Mouse (Mus musculus) neural tube, embryonic 12.5 days (tissue): ENCODE data around the gene Dusp14. TPM values are rescaled to one million over a fixed set of nuclear protein-coding genes. Genes with fewer than 3 reads are reported as not detected.
A peak's percentile ranks its signal among the peaks of the same experiment; 100 is the strongest.

ENCODE experiments used
- ATAC-seq: fragments of 200-750 bp; cut with Nextera tagmentation; 2 replicates; pipeline ENCODE4 v1.8.0; 2017; ENCODE audit warnings: low read depth, mild to moderate bottlenecking, moderate TSS enrichment, moderate library complexity; ENCODE audit not compliant: low FRiP score
- H3K27ac ChIP-seq: fragments of 300-500 bp; sonication (generic); 2 replicates; pipeline ENCODE4 v1.5.1; 2016
- H3K27me3 ChIP-seq: fragments of 300-500 bp; sonication (generic); replicated peaks from 2 replicates; pipeline ENCODE4 v1.6.1; 2016; ENCODE audit warnings: mild to moderate bottlenecking
- H3K36me3 ChIP-seq: fragments of 300-500 bp; sonication (generic); 2 replicates; pipeline ENCODE4 v1.6.1; 2016; ENCODE audit warnings: mild to moderate bottlenecking
- H3K4me1 ChIP-seq: fragments of 300-500 bp; sonication (generic); 2 replicates; pipeline ENCODE4 v1.6.1; 2016
- H3K4me2 ChIP-seq: fragments of 300-500 bp; sonication (generic); replicated peaks from 2 replicates; pipeline ENCODE4 v1.6.1; 2016; ENCODE audit warnings: mild to moderate bottlenecking
- H3K4me3 ChIP-seq: fragments of 300-500 bp; sonication (generic); 2 replicates; pipeline ENCODE4 v1.5.1; 2016
- H3K9ac ChIP-seq: fragments of 300-500 bp; sonication (generic); 2 replicates; pipeline ENCODE4 v1.6.1; 2016; ENCODE audit warnings: mild to moderate bottlenecking
- H3K9me3 ChIP-seq: fragments of 300-500 bp; sonication (generic); 2 replicates; pipeline ENCODE4 v1.6.1; 2016; ENCODE audit warnings: mild to moderate bottlenecking
- WGBS: fragments of 180-500 bp; shearing (Covaris S2); methylation state at CpG from one replicate; pipeline ENCODE4 v1.1.7; 2016; 5-methylcytosine and 5-hydroxymethylcytosine counted together
- polyA plus RNA-seq: library from polyadenylated mRNA; unstranded; fragments of >200 nt; fragmentation: Nextera tagmentation; extraction: Ambion mirVana; gene quantifications from 2 replicates; pipeline ENCODE4 v1.2.1, GENCODE M21; 2016

Gene Dusp14
- polyA plus RNA-seq, 1 experiment from 2014 or later: 12.4 TPM

GRCm38 (mm10) chr11:84063631-84064209 is 5.3 kb downstream of the Dusp14 start:
- Histone ChIP-seq H3K27ac (no peak overlapping the region), H3K36me3 (no peaks in the 10 kb centered on the region), H3K4me1 (peaks cover 20% of the 10 kb centered on the region), H3K9me3 (no peaks in the 10 kb centered on the region), H3K27me3 (peaks cover 10% of the 10 kb centered on the region; the same call in 1 of the 2 replicates), H3K4me2 (no peak overlapping the region), H3K9ac (no peak overlapping the region), H3K4me3 (no peak overlapping the region)
- WGBS: 91% methylated on average over 3 of the region's 3 CpGs
- no peak for ATAC-seq

GRCm38 (mm10) chr11:84062805-84063204 is 6.3 kb downstream of the Dusp14 start:
- WGBS: 59% methylated on average over 2 of the region's 2 CpGs
- Histone ChIP-seq H3K4me3 (no peak overlapping the region), H3K4me2 (no peak overlapping the region), H3K4me1 (peaks cover 17% of the 10 kb centered on the region), H3K9ac (no peak overlapping the region), H3K27ac (no peak overlapping the region), H3K27me3 (peaks cover 10% of the 10 kb centered on the region; the same call in 1 of the 2 replicates), H3K9me3 (no peaks in the 10 kb centered on the region), H3K36me3 (no peaks in the 10 kb centered on the region)
- ATAC-seq: no peak

- H3K9ac ChIP-seq: no peak overlapping the region
- H3K36me3 ChIP-seq: no peaks in the 10 kb centered on the region
- no peak overlapping the region for H3K4me3 ChIP-seq
- H3K4me2 ChIP-seq: no peak overlapping the region
- H3K9me3 ChIP-seq: no peaks in the 10 kb centered on the region
- 95% methylated on average over 2 of the region's 2 CpGs for WGBS
- H3K27ac ChIP-seq: no peak overlapping the region
- no peak for ATAC-seq
- H3K4me1 ChIP-seq: peaks cover 8% of the 10 kb centered on the region
- peaks cover 2% of the 10 kb centered on the region; the same call in 1 of the 2 replicates for H3K27me3 ChIP-seq
These were observed 7.2 kb downstream of the Dusp14 start for GRCm38 (mm10) chr11:84061881-84062280.

GRCm38 (mm10) chr11:84060635-84061034 is 8.4 kb downstream of the Dusp14 start:
- H3K4me1 ChIP-seq: no peaks in the 10 kb centered on the region
- H3K9ac ChIP-seq: no peak overlapping the region
- no peak for ATAC-seq
- no peak overlapping the region for H3K4me3 ChIP-seq
- no peak overlapping the region for H3K4me2 ChIP-seq
- no peak overlapping the region for H3K27ac ChIP-seq
- no peaks in the 10 kb centered on the region for H3K27me3 ChIP-seq
- WGBS: 66% methylated on average over 6 of the region's 6 CpGs
- H3K9me3 ChIP-seq: 0 out of 2 replicates have a peak, but pooled peaks cover 3% of the 10 kb centered on the region
- no peaks in the 10 kb centered on the region for H3K36me3 ChIP-seq

- no peak for ATAC-seq
- Histone ChIP-seq H3K36me3 (no peaks in the 10 kb centered on the region), H3K4me3 (no peak overlapping the region), H3K9me3 (0 out of 2 replicates have a peak, but pooled peaks cover 7% of the 10 kb centered on the region), H3K4me1 (no peaks in the 10 kb centered on the region), H3K27ac (no peak overlapping the region), H3K27me3 (no peaks in the 10 kb centered on the region), H3K9ac (no peak overlapping the region), H3K4me2 (no peak overlapping the region)
- WGBS: 96% methylated on average over 2 of the region's 2 CpGs
These were observed 9.3 kb downstream of the Dusp14 start for GRCm38 (mm10) chr11:84059784-84060183.

GRCm38 (mm10) chr11:84057418-84057817 is 11.6 kb downstream of the Dusp14 start:
- H3K36me3 ChIP-seq: no peaks in the 10 kb centered on the region
- H3K27me3 ChIP-seq: no peaks in the 10 kb centered on the region
- H3K4me2 ChIP-seq: no peak overlapping the region
- H3K9me3 ChIP-seq: 0 out of 2 replicates have a peak, but pooled peaks cover 7% of the 10 kb centered on the region
- 92% methylated on average over 2 of the region's 2 CpGs for WGBS
- ATAC-seq: no peak
- H3K9ac ChIP-seq: no peak overlapping the region
- no peak overlapping the region for H3K27ac ChIP-seq
- H3K4me3 ChIP-seq: no peak overlapping the region
- peaks cover 9% of the 10 kb centered on the region; the same call in 1 of the 2 replicates for H3K4me1 ChIP-seq

- Histone ChIP-seq H3K27me3 (no peaks in the 10 kb centered on the region), H3K27ac (peak overlapping the region; percentile 16; the same call in 1 of the 2 replicates), H3K4me1 (peaks cover 9% of the 10 kb centered on the region; the same call in 1 of the 2 replicates), H3K9ac (no peak overlapping the region), H3K9me3 (0 out of 2 replicates have a peak, but pooled peaks cover 7% of the 10 kb centered on the region), H3K4me2 (no peak overlapping the region), H3K36me3 (no peaks in the 10 kb centered on the region), H3K4me3 (no peak overlapping the region)
- WGBS: 65% methylated on average over 10 of the region's 10 CpGs
- ATAC-seq: no peak
These were observed 15.4 kb downstream of the Dusp14 start for GRCm38 (mm10) chr11:84053524-84054163.

GRCm38 (mm10) chr11:84053055-84053454 is 16.0 kb downstream of the Dusp14 start:
- H3K4me1 ChIP-seq: peaks cover 13% of the 10 kb centered on the region; the same call in 1 of the 2 replicates
- no peaks in the 10 kb centered on the region for H3K27me3 ChIP-seq
- H3K27ac ChIP-seq: no peak overlapping the region
- H3K4me3 ChIP-seq: no peak overlapping the region
- H3K4me2 ChIP-seq: no peak overlapping the region
- WGBS: 88% methylated on average over 7 of the region's 7 CpGs
- H3K9me3 ChIP-seq: 0 out of 2 replicates have a peak, but pooled peaks cover 7% of the 10 kb centered on the region
- no peaks in the 10 kb centered on the region for H3K36me3 ChIP-seq
- no peak for ATAC-seq
- no peak overlapping the region for H3K9ac ChIP-seq

- no peak overlapping the region for H3K9ac ChIP-seq
- no peak overlapping the region for H3K27ac ChIP-seq
These were observed 20.6 kb downstream of the Dusp14 start for GRCm38 (mm10) chr11:84048411-84048810.

GRCm38 (mm10) chr11:84047270-84047669 is 21.8 kb downstream of the Dusp14 start:
- Histone ChIP-seq H3K36me3 (no peaks in the 10 kb centered on the region), H3K4me2 (no peak overlapping the region), H3K4me3 (no peak overlapping the region), H3K4me1 (peaks cover 31% of the 10 kb centered on the region), H3K27me3 (no peaks in the 10 kb centered on the region), H3K9me3 (no peaks in the 10 kb centered on the region), H3K9ac (no peak overlapping the region), H3K27ac (no peak overlapping the region)
- 78% methylated on average over 4 of the region's 4 CpGs for WGBS
- ATAC-seq: no peak

More at GRCm38 (mm10) chr11:84048411-84048810, 20.6 kb downstream of the Dusp14 start:
- Histone ChIP-seq H3K27me3 (no peaks in the 10 kb centered on the region), H3K36me3 (no peaks in the 10 kb centered on the region), H3K4me1 (peaks cover 22% of the 10 kb centered on the region), H3K4me2 (no peak overlapping the region), H3K9me3 (no peaks in the 10 kb centered on the region), H3K4me3 (no peak overlapping the region)
- 70% methylated on average over 10 of the region's 10 CpGs for WGBS
- ATAC-seq: no peak

- peaks cover 34% of the 10 kb centered on the region for H3K4me1 ChIP-seq
- ATAC-seq: no peak
- no peaks in the 10 kb centered on the region; the same call in 1 of the 2 replicates for H3K27me3 ChIP-seq
- peaks cover 17% of the 10 kb centered on the region for H3K36me3 ChIP-seq
- WGBS: 26% methylated on average over 1 of the region's 1 CpGs
- no peak overlapping the region for H3K27ac ChIP-seq
- no peak overlapping the region for H3K4me2 ChIP-seq
- H3K4me3 ChIP-seq: no peak overlapping the region
- H3K9ac ChIP-seq: no peak overlapping the region
- no peaks in the 10 kb centered on the region for H3K9me3 ChIP-seq
These were observed 24.1 kb downstream of the Dusp14 start for GRCm38 (mm10) chr11:84044988-84045387.

- peak overlapping the region; percentile 21 for H3K4me2 ChIP-seq
- no peak overlapping the region for H3K4me3 ChIP-seq
- peaks cover 34% of the 10 kb centered on the region for H3K36me3 ChIP-seq
- peaks cover 29% of the 10 kb centered on the region for H3K4me1 ChIP-seq
- ATAC-seq: peak; percentile 93
- H3K27ac ChIP-seq: no peak overlapping the region
- WGBS: 28% methylated on average over 14 of the region's 14 CpGs
- no peak overlapping the region for H3K9ac ChIP-seq
- H3K27me3 ChIP-seq: no peaks in the 10 kb centered on the region; the same call in 1 of the 2 replicates
- no peaks in the 10 kb centered on the region for H3K9me3 ChIP-seq
These were observed 26.0 kb downstream of the Dusp14 start for GRCm38 (mm10) chr11:84042808-84043762.
